Mouse (Mus musculus): ENCODE results near the gene Bbs9. TPM values are rescaled to one million over a fixed set of nuclear protein-coding genes. Genes with fewer than 3 reads are reported as not detected.

The Bbs9 gene
- total and polyA plus RNA-seq, 2 experiments from 2014 or later = 22.6 to 40.0 TPM

DNA sequence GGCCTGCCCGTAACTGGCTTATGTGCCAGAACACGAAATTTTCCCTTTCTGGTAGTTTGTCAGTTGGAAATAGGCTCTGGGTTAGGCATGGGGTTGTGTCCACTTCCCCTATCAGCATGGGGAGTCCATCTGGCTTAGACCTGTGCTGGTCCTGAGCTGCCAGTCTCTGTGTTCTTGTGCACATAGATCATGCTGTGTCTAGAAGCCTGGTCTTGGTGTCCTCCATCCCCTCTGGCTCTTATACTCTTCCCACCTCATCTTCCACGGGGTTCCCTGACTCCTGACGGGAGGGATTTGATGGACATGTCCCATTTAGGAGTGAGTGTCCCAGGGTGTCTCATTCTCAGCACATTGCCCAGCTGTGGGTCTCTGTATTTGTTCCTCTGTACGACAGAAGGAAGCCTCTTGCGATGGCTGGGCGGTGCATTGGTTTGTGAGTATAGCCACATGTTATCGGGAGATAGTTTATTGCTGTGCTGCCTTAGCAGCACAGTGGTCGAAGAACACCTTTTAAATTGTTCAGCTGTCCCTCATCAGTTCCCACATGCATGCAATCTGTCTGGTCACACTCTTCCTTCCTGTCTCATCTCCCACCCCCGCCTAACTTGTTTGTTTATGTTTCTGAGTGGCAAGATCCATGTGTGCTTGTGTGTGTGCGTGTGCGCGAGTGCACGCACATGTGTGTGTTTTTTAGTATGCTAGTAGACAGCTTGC is 101.1 kb downstream of the Bbs9 start:
- no peaks in the 10 kb centered on the region for H3K27me3 ChIP-seq (ENCODE audit: insufficient read depth, low read length)
- TF ChIP-seq CTCF (IDR thresholded peaks at IDR 0.05) = no peak
- H3K27ac ChIP-seq (ENCODE audit: low read depth, low read length) = no peak overlapping the region
- WGBS = 84% methylated on average over 14 of the region's 14 CpGs
- H3K9ac ChIP-seq (replicated peaks; ENCODE audit: low read length, poor library complexity, severe bottlenecking) = no peak overlapping the region
- no peak overlapping the region for H3K4me3 ChIP-seq (ENCODE audit: low read depth, low read length)
- no peak overlapping the region for H3K4me2 ChIP-seq (ENCODE audit: low read depth, low read length, poor library complexity, severe bottlenecking)
- ATAC-seq (ENCODE audit: low FRiP score) = no peak
- no peak for DNase-seq (ENCODE audit: low spot score)
- H3K4me1 ChIP-seq (ENCODE audit: insufficient read depth, low read length) = no peaks in the 10 kb centered on the region
- H3K9me3 ChIP-seq (ENCODE audit: low read length) = no peaks in the 10 kb centered on the region
- no peaks in the 10 kb centered on the region for H3K36me3 ChIP-seq (ENCODE audit: insufficient read depth, low read length)

DNA sequence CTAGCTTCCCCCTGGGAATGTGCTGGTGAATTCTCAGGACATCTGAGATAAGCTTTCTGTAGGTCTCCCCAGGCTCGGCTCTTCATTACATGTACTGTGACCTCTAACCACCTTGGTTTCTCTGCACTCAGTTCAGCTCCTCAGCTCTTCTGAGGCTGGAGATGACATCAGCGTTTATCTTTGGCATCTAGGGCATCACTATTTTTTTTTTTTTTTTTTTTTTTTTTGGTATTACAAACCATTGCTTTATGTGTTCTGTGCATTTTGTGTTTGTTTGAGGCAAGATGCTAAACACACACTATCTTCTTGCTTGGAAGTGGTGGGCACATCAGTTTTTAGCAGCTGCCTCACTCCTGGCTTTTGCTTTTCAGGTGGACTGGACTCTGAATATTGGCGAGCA is 102.8 kb downstream of the Bbs9 start:
- Histone ChIP-seq H3K27me3 (ENCODE audit: insufficient read depth, low read length) (no peaks in the 10 kb centered on the region), H3K4me2 (ENCODE audit: low read depth, low read length, poor library complexity, severe bottlenecking) (no peak overlapping the region), H3K9me3 (ENCODE audit: low read length) (no peaks in the 10 kb centered on the region), H3K9ac (replicated peaks; ENCODE audit: low read length, poor library complexity, severe bottlenecking) (no peak overlapping the region), H3K4me1 (ENCODE audit: insufficient read depth, low read length) (no peaks in the 10 kb centered on the region), H3K4me3 (ENCODE audit: low read depth, low read length) (no peak overlapping the region), H3K36me3 (ENCODE audit: insufficient read depth, low read length) (no peaks in the 10 kb centered on the region), H3K27ac (ENCODE audit: low read depth, low read length) (no peak overlapping the region)
- ATAC-seq (ENCODE audit: low FRiP score) (no peak), DNase-seq (ENCODE audit: low spot score) (no peak)
- no peak for TF ChIP-seq CTCF (IDR thresholded peaks at IDR 0.05)
- 92% methylated on average over 3 of the region's 3 CpGs for WGBS

DNA sequence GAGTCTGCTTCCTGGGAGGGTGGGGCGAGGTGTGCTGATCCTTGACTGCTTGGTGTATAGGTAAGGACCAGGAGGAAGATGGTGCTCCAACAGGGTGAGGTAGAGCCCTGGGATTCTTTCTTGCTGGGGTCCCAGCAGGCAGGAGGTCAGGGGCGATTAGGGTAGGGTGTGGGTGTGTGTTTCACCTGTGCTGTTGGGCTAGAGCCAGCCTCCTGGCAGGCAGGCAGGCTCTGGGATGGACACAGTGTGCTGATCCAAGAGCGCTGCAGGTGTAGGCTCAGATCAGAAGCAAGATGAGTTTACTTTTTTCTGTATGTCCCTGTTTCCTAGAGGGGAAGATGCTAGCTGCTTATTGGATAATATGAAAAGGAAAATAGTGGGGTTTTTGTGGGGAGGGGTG is 108.7 kb downstream of the Bbs9 start:
- Histone ChIP-seq H3K9me3 (ENCODE audit: low read length) (no peaks in the 10 kb centered on the region), H3K9ac (replicated peaks; ENCODE audit: low read length, poor library complexity, severe bottlenecking) (no peak overlapping the region), H3K27me3 (ENCODE audit: insufficient read depth, low read length) (no peaks in the 10 kb centered on the region), H3K4me2 (ENCODE audit: low read depth, low read length, poor library complexity, severe bottlenecking) (no peak overlapping the region), H3K36me3 (ENCODE audit: insufficient read depth, low read length) (no peaks in the 10 kb centered on the region), H3K27ac (ENCODE audit: low read depth, low read length) (no peak overlapping the region), H3K4me1 (ENCODE audit: insufficient read depth, low read length) (no peaks in the 10 kb centered on the region), H3K4me3 (ENCODE audit: low read depth, low read length) (no peak overlapping the region)
- DNase-seq (ENCODE audit: low spot score) (no peak), ATAC-seq (ENCODE audit: low FRiP score) (no peak)
- no peak for TF ChIP-seq CTCF (IDR thresholded peaks at IDR 0.05)
- WGBS = 82% methylated on average over 3 of the region's 3 CpGs

DNA sequence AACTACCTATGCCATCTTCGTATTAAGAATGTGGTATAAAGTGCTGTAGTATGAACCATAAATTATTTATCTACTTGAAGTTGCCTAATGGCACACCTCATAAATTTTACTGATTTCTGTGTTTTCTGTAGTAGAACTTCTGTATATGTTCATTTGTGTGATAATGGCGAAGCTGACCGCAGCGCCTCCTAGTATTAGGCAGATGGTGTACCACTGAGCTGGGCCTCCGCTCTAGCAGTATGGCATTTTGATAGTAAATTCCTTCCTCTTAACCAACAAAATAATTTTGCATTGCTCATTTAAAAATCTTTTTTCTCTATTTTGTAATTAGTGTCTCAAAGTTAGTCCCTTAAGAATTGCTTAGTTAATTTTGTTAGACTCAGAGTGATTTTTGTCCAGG is 117.5 kb downstream of the Bbs9 start:
- H3K4me2 ChIP-seq (ENCODE audit: low read depth, low read length, poor library complexity, severe bottlenecking) = no peak overlapping the region
- no peak overlapping the region for H3K4me3 ChIP-seq (ENCODE audit: low read depth, low read length)
- H3K27me3 ChIP-seq (ENCODE audit: insufficient read depth, low read length) = no peaks in the 10 kb centered on the region
- no peaks in the 10 kb centered on the region for H3K4me1 ChIP-seq (ENCODE audit: insufficient read depth, low read length)
- WGBS = 98% methylated on average over 5 of the region's 5 CpGs
- no peak overlapping the region for H3K9ac ChIP-seq (replicated peaks; ENCODE audit: low read length, poor library complexity, severe bottlenecking)
- TF ChIP-seq CTCF (IDR thresholded peaks at IDR 0.05) = no peak
- no peak for ATAC-seq (ENCODE audit: low FRiP score)
- H3K36me3 ChIP-seq (ENCODE audit: insufficient read depth, low read length) = no peaks in the 10 kb centered on the region
- no peaks in the 10 kb centered on the region for H3K9me3 ChIP-seq (ENCODE audit: low read length)
- no peak overlapping the region for H3K27ac ChIP-seq (ENCODE audit: low read depth, low read length)
- no peak for DNase-seq (ENCODE audit: low spot score)

DNA sequence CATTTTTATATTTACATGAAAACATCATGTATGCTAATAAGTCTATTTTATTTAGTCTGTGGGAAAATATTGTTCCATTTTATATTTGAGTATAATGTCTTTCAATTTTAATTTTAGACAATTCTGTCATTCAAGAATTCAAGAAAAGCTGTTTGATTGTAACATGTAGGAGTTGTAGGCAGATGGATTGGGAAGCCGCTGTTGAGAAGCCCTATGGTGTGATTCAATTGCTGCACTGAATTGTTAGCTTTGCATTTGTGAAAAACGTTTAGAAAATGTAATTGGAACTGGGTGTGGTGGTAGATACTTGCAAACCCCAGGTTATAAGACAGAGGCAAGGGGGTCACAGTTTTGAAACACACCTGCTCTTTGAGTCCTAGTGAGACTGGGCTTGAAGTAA is 121.1 kb downstream of the Bbs9 start:
- TF ChIP-seq CTCF (IDR thresholded peaks at IDR 0.05) = no peak
- Histone ChIP-seq H3K36me3 (ENCODE audit: insufficient read depth, low read length) (no peaks in the 10 kb centered on the region), H3K4me2 (ENCODE audit: low read depth, low read length, poor library complexity, severe bottlenecking) (no peak overlapping the region), H3K27me3 (ENCODE audit: insufficient read depth, low read length) (no peaks in the 10 kb centered on the region), H3K4me3 (ENCODE audit: low read depth, low read length) (no peak overlapping the region), H3K4me1 (ENCODE audit: insufficient read depth, low read length) (no peaks in the 10 kb centered on the region), H3K9ac (replicated peaks; ENCODE audit: low read length, poor library complexity, severe bottlenecking) (no peak overlapping the region), H3K27ac (ENCODE audit: low read depth, low read length) (no peak overlapping the region), H3K9me3 (ENCODE audit: low read length) (no peaks in the 10 kb centered on the region)
- DNase-seq (ENCODE audit: low spot score) (no peak), ATAC-seq (ENCODE audit: low FRiP score) (no peak)
- WGBS = 65% methylated on average over 2 of the region's 2 CpGs

DNA sequence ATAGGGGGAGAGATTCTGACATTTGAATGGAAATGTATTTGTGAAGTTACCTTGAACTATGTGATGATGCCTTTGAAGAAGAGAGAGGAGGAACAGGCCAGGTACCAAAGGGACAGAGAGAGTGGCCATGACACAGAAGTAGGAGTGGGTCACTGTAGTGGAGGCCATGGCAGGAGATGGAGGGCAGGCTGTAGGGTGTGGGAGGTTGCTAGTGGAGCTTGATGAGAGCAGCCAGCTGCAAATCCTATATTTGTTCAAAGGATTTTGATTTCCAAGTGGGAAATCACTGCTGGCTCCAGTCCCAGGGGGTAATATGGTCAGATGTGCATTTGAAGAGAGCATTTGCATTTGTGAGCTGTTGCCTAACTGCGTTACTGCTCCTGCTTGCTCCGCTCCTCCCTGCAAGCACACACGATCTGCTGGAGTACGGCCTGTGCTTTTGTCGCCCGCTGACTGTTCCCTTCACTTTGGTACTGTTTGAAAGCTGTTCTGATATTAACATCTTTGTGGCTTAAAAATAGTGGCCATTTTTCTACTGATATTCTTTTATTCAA is 137.8 kb downstream of the Bbs9 start:
- H3K27ac ChIP-seq (ENCODE audit: low read depth, low read length) = no peak overlapping the region
- no peak overlapping the region for H3K4me3 ChIP-seq (ENCODE audit: low read depth, low read length)
- H3K4me2 ChIP-seq (ENCODE audit: low read depth, low read length, poor library complexity, severe bottlenecking) = no peak overlapping the region
- H3K27me3 ChIP-seq (ENCODE audit: insufficient read depth, low read length) = no peaks in the 10 kb centered on the region
- no peaks in the 10 kb centered on the region for H3K4me1 ChIP-seq (ENCODE audit: insufficient read depth, low read length)
- no peak overlapping the region for H3K9ac ChIP-seq (replicated peaks; ENCODE audit: low read length, poor library complexity, severe bottlenecking)
- H3K9me3 ChIP-seq (ENCODE audit: low read length) = 0 out of 2 replicates have a peak, but pooled peaks cover 3% of the 10 kb centered on the region
- no peak for ATAC-seq (ENCODE audit: low FRiP score)
- 45% methylated on average over 6 of the region's 6 CpGs for WGBS
- DNase-seq (ENCODE audit: low spot score) = no peak
- H3K36me3 ChIP-seq (ENCODE audit: insufficient read depth, low read length) = no peaks in the 10 kb centered on the region
- no peak for TF ChIP-seq CTCF (IDR thresholded peaks at IDR 0.05)
